Mouse (Mus musculus) cerebellum, adult 2 months (tissue): ENCODE measurements around the gene Zpr1.

Source experiments
- CTCF ChIP-seq: fragments of 200-500 bp; IDR thresholded peaks from 2 replicates; pipeline ENCODE4 v1.5.1; 2011; ENCODE audit warnings: low read depth, mild to moderate bottlenecking, control low read depth, low read length, moderate library complexity, borderline replicate concordance; ENCODE audit not compliant: insufficient read depth
- POLR2A ChIP-seq: fragments of 200-500 bp; IDR thresholded peaks from 2 replicates; pipeline ENCODE4 v1.6.1; 2011; ENCODE audit warnings: low read length, control low read depth, borderline replicate concordance; ENCODE audit not compliant: insufficient read depth

DNA sequence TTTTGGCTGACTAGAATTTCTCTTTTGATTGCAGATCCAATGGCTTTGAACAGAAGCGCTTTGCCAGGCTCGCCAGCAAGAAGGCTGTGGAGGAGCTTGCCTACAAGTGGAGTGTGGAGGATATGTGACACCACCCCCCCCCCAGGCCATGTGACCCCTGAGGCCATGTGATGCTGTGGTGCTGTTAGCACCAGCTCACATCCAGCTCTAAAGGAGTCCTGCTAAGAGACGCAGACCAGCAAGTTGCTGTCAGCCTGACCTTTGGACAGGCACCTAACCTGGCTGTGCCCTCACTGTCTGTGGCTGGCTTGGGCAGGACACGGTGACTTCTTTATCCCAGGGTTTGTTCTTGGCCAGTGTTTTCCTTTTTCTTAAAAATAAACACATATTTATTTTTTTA lies 25.5 kb downstream of the Zpr1 start:
- TF ChIP-seq CTCF, result no peak
- TF ChIP-seq POLR2A, result no peak
